Mouse (Mus musculus) T-helper 17 cell (primary cell): ENCODE measurements around the gene Dtd1.

Experiments
- in situ Hi-C, 2 experiments: fragments of 300-600 bp; cut with MboI, MseI; formaldehyde crosslinking; loops; 1 replicate in 1 of 2; 2 replicates in 1 of 2; pipeline ENCODE4 v1.15.1; 2025; ENCODE audit warnings: high pct_unique_total_duplicates in 2 of 2

The Dtd1 gene

GRCm38 (mm10) chr2:144599831-144600687 is at the start of gene Dtd1:
Gene Dtd1 (plus strand): TSS chr2:144599897.
- in situ Hi-C loops, result loop anchor here (10.0 to 25.0 kb wide), 2 partner anchors 1312 to 1535 kb away; partner anchors contain the start of genes Naa20 (in 2 of the 2) and Snrpb2 (in 1 of the 2)

GRCm38 (mm10) chr2:144550529-144550928 is 49.2 kb upstream of the Dtd1 start, which contains the start of gene Rbbp9:
Gene Rbbp9 (minus strand): TSS chr2:144550869.
- in situ Hi-C loops, result no loop called here

- in situ Hi-C loops, result no loop called here
Observed at GRCm38 (mm10) chr2:144553905-144554304, 45.8 kb upstream of the Dtd1 start.

- in situ Hi-C loops, result no loop called here
Observed at GRCm38 (mm10) chr2:144555286-144555819, 44.3 kb upstream of the Dtd1 start.

- in situ Hi-C loops, result no loop called here
Observed at GRCm38 (mm10) chr2:144555820-144556552, 43.7 kb upstream of the Dtd1 start, which contains the start of gene Sec23b. Gene Sec23b (plus strand): TSS chr2:144556229.

- in situ Hi-C loops, result loop anchor here (10.0 to 25.0 kb wide), 2 partner anchors 314 to 1324 kb away; partner anchors contain the start of genes Naa20 (in 2 of the 2), Mgme1 (in 1 of the 2) and Snx5 (in 1 of the 2)
Observed at GRCm38 (mm10) chr2:144588723-144589122, 11.0 kb upstream of the Dtd1 start.

- in situ Hi-C loops, result loop anchor here (10.0 to 25.0 kb wide), 2 partner anchors 1319 to 1528 kb away; partner anchors contain the start of genes Naa20 (in 2 of the 2) and Snrpb2 (in 1 of the 2)
Observed at GRCm38 (mm10) chr2:144593036-144593435, 6.7 kb upstream of the Dtd1 start.

- in situ Hi-C loops, result loop anchor here (10.0 to 25.0 kb wide), 2 partner anchors 1318 to 1529 kb away; partner anchors contain the start of genes Naa20 (in 2 of the 2) and Snrpb2 (in 1 of the 2)
Observed at GRCm38 (mm10) chr2:144593951-144594651, 5.6 kb upstream of the Dtd1 start, which contains the start of gene Smim26. Gene Smim26 (plus strand): TSS chr2:144594054.

- in situ Hi-C loops, result loop anchor here (10.0 to 25.0 kb wide), 2 partner anchors 1314 to 1533 kb away; partner anchors contain the start of genes Naa20 (in 2 of the 2) and Snrpb2 (in 1 of the 2)
Observed at GRCm38 (mm10) chr2:144598006-144598405, 1.7 kb upstream of the Dtd1 start.

GRCm38 (mm10) chr2:144601576-144601975 is 1.9 kb downstream of the Dtd1 start:
- in situ Hi-C loops, result no loop called here

GRCm38 (mm10) chr2:144613956-144614355 is 14.3 kb downstream of the Dtd1 start:
- in situ Hi-C loops, result no loop called here

- in situ Hi-C loops, result no loop called here
Observed at GRCm38 (mm10) chr2:144617074-144617874, 17.6 kb downstream of the Dtd1 start.

GRCm38 (mm10) chr2:144621491-144621890 is 21.8 kb downstream of the Dtd1 start:
- in situ Hi-C loops, result no loop called here

- in situ Hi-C loops, result loop anchor here (10.0 to 25.0 kb wide), 2 partner anchors 881 to 954 kb away; no protein-coding TSS in a partner anchor
Observed at GRCm38 (mm10) chr2:144633551-144633950, 33.9 kb downstream of the Dtd1 start.

GRCm38 (mm10) chr2:144634231-144634630 is 34.5 kb downstream of the Dtd1 start:
- in situ Hi-C loops, result loop anchor here (10.0 to 25.0 kb wide), 2 partner anchors 881 to 953 kb away; no protein-coding TSS in a partner anchor

- in situ Hi-C loops, result loop anchor here (5.0 to 25.0 kb wide), 3 partner anchors 880 to 963 kb away; no protein-coding TSS in a partner anchor
Observed at GRCm38 (mm10) chr2:144634729-144635128, 35.0 kb downstream of the Dtd1 start.

- in situ Hi-C loops, result loop anchor here (5.0 to 25.0 kb wide), 3 partner anchors 879 to 962 kb away; no protein-coding TSS in a partner anchor
Observed at GRCm38 (mm10) chr2:144635644-144636320, 36.1 kb downstream of the Dtd1 start.

GRCm38 (mm10) chr2:144637204-144637603 is 37.5 kb downstream of the Dtd1 start:
- in situ Hi-C loops, result loop anchor here (5.0 to 25.0 kb wide), 3 partner anchors 878 to 960 kb away; no protein-coding TSS in a partner anchor
